Mouse (Mus musculus): Measurements from ENCODE around the gene Syne1.

Gene Syne1

GRCm38 (mm10) chr10:5288716-5289574, 262.3 kb downstream of the Syne1 start:
- DNase-seq, result peak; percentile 98

DNA sequence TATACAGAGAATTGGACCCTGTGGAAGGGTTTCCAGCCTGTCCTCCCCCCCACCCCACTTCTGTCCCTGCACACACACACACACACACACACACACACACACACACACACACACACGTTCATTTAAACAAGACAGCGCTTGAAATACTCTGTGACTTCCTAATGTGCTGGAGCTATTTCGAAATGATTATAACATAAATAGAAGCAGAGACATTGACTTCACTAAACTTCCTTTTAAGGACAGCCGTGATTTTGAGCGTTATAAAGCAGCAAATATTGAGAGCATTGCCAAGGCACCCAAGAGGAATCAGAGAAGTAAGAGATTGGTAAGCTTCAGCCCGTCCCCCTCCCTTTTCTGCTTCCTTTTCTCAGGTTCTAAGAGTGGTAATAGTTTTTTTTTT, 263.0 kb downstream of the Syne1 start:
- DNase-seq, result no peak

DNA sequence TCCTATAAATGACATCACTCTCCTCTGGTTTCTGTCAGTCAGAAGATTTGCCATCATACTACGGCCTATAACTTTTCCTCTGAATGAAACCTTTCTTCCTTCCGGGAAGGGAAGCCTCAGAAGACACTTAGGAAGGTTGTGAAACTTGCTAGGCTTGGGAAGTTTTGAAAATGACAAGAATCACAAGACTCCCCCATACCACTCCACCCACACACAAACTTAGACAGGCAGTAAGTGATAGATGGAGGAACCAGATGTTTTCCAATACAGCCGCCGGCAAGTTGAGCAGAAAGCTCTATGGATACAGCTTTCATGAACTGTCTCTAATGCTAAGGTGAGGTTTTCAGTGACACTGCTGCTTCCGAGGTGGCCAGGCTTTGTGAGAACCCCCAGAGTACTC, 275.5 kb downstream of the Syne1 start:
- DNase-seq, result no peak

DNA sequence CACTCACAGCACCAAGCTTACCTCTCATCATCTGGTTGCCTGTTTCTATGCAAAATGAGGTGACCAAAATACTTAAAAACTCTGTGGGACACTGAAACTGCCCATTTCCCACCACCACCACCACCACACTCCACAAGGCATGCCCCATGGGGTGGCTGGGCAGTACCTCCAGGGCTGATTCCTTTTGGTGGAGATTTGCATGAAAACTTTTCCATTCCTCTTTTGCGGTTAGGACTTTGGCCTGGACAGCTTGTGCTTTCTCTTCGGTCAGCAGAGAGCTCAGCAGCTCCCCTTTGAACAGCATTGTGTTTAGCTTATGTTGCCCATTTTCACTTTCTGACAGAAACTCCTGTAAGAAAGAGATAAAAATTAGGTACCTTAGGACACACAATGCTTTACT, 280.6 kb downstream of the Syne1 start:
- DNase-seq, result no peak

DNA sequence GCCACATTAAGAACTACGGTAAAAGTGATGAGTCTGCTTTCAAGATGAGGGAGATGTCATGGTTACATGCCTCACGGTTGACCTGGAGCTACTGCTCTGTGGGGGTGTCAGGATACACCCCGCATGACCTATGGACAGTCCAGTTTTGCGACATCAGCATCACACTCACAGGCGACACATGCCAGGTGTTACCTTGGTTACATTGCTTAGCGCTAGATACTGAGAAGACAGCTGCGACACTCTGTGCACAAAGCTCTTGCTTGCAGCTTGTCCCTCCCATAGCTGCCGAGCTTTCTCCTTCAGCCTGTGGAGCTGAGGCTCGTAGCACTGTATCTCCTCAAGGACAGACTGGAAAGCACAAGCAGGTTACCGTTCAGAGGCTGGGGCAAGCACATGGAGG, 286.9 kb downstream of the Syne1 start:
- DNase-seq, result no peak

DNA sequence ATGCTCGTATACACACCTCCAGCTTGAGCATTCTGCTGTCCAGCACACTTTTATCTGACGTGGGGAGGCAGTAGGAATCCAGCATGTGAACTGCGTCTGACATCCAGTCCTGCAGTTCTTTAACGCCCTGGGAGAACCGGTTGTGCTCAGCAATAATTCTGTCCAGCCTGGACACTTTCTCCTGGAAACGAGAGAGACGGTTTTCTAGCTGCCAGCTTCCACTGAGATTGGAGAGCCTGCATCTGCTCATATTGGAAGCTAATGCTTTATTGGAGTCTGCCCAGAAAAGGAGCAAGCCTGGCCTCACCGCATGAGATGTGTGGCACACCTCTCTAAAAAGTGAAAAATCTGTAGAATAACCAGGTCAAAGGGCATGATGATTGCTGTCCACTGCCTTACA, 288.6 kb downstream of the Syne1 start:
- DNase-seq, result no peak

DNA sequence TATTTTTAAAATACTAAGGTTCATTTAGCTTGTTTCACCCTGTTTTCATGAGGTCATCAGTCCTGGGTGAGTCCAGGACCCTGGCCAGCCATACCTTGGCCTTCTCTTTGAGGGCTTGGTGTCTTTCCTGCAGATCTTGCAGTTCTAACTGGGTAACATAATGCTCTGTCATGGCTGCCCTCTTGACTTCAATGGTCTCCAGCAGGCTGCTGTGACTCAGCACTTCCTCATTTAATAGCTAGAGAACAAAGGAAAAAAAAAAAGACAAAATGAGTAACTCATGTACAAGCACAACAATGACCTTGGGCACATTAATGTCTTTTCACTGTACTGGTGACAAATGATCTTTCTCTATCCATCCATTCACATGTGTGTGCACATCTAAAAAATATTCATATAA, 294.6 kb downstream of the Syne1 start:
- no peak for DNase-seq

DNA sequence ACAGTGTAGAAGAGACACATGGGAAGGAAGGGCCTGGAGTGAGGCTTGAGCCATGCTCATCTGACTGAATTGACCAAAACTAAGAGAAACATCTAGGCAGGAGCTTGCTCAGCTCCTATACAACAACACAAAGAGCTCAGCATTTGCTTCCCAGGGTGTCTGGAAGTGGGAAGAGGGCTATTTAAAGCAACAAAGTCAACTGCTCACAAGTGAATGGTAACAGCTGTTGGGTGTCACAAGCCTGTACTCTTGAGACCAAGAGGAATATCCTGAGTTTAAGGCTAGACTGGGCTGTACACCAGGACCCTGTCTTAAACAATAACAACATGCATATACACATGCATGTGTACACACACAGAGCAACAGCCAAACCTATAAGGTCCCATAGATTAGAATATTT, 297.5 kb downstream of the Syne1 start:
- no peak for DNase-seq

DNA sequence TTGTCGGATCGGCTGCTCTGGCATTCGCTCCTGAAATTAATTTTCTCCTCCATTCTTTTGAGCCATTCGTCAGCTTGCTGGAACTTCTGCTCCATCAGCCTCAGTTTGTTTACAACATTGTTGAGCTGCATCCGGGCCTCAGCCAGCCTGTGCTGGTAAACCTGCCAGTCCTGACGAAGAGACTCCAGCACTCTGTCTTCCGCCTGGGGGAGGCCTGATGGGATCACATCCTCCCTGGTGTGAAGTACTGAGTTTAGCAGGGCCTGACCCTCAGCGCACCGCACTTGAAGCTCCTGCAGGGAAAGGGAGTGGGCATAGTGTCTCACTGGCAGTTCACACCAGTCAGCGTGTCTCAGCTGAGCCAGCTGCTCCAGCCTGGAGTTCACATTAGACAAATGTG, 300.6 kb downstream of the Syne1 start:
- no peak for DNase-seq

- DNase-seq, result no peak
Measured at GRCm38 (mm10) chr10:5239680-5240079, 311.6 kb downstream of the Syne1 start.

DNA sequence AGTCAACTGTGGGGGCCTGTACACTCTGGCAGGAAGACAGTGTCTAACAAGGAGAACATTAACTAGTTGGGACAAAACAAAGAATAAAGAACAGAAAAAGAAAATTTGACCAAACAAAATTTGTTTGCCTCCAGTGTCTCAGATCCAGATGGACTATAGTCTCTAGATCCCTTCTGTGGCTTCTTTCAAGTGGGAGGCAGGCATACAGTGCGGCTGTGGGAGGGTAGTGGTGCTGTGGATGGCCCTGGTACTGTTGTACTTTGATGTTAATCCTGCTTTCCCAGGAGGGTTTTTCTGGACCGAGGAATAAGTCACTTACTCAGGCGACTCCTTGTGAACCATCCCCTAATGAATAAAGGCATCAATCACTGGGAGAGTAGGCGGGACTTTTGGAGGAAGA, 314.4 kb downstream of the Syne1 start:
- DNase-seq, result no peak

DNA sequence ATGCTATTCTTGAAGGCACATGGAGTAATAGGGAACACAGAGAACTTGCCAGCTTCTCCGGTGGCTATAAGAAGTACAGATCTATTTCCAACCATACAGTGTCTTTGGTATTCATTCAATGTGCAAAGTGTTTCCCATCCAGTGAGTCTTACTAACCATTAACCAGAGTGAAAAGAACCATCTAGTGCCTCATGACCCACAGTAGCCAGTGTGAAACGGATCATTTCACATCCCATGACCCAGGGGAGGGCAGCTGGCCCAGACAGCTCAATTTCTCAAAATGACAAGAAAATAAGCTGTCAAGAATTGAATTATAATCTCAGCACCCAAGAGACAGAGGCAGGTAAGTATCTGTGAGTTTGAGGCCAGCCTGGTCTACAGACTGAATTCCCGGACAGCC, 315.1 kb downstream of the Syne1 start:
- DNase-seq, result no peak

DNA sequence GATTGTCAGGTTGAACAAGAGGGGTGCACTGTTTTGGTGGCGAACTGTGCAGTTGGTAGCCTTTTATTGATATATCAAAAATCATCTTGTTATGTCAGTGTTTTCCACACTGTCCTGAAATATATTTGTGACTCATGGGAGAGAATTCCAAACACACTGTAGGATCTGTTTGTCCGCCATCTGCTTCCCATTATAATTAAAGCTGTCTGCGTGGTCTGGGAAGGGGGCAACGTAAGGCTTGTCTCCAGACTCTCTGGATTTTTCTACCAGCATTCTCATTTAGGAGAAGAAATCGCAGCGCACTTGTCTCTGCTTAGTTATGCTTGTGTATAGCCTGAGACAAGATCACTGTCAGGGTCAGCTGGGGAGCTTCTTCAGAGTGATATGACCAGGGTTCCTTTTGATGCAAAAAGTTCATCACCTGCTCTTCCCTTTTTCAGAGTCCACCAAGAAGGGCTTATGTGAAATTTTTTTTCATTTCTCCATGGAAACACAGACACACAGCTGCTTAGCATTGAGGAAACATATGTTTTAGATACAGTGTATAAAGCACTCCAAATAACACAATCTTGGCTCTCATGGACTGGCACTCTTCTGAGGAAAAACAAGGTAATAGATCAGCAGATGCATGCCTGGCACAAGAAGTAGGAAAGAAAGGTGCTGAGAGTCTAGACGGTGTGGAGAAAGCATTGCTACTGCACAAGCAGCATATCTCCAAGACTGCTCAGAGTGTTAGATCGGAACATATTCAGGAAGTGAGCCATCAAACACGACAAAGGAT, 316.4 kb downstream of the Syne1 start:
- DNase-seq, result no peak

- no peak for DNase-seq
Measured at GRCm38 (mm10) chr10:5229129-5229528, 322.2 kb downstream of the Syne1 start.

- DNase-seq, result peak; percentile 87
Measured at GRCm38 (mm10) chr10:5227395-5228076, 323.7 kb downstream of the Syne1 start.

- DNase-seq, result no peak
Measured at GRCm38 (mm10) chr10:5215943-5216342, 335.3 kb downstream of the Syne1 start.

DNA sequence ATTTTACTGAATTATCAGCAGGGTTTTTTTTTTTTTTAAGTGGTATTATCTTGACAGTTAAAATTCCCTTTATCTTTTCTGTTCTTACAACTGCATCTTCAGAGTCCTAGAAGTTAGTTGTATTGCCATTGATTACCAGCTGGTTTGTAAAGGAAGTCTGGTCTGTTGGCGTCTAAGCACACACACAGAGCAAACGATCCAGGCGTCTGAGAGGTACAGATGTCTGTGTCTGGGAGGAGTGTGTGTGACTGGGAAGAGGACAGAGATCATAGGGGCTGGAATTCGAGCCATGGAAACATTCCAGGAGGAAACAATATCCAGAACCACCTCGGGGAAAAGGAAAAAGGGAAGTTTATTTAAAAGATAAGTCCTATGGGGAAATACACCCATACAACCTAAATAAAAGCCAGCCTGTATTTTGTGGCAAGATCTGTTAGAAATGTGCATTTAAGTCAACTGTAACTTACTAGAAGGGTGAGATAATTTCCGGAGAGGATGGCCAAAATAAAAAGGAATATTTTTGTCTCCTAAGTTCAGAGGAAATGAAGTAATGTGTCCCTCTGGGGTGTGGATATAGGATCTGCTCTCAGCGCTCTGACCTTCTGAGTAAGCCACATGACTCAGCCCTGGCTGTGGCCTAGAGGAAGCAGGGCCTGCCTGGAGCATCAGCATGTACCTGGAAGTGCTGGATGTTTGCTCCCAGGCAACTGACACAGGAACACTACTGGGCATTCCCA, 343.2 kb downstream of the Syne1 start:
- DNase-seq, result peak; percentile 99

DNA sequence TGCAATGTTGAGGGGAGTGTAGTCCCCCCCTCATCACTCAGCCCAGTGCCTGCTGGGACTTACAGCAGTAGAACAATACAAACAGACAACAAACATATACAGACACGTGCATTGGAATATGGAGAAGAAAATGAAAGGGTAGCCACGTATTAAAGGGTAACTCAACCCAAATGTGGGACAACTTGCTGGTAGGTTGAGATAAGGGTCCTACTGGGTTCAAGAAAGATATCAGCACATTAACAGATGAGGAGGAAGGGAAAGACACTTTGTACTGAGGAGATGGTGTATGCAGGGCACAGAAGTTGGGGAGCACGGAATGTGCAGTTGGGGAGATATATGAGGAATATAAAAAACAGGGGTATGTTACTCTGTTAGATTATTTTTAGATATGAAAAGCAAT, 345.3 kb downstream of the Syne1 start:
- DNase-seq, result no peak

DNA sequence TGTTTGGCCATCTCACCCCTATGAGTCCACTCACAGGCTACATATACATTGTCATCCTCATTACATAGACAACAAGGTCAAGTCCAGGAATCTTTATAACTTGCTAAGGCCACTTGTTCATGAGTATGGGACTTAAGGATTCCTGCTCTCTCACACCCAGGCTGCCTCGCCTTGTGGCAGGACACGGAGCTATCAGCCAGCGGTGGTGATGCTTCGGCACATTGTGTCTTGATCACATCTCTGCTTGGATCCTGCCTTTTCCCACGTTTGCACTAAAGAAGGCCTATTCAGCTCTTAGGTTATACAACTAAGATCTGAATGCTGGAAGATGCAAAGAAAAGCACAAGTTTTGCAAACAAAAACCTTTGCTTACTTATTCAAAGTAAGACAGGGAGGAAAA, 345.7 kb downstream of the Syne1 start:
- DNase-seq, result peak; percentile 74

GRCm38 (mm10) chr10:5203837-5204236, 347.4 kb downstream of the Syne1 start:
- DNase-seq, result no peak

DNA sequence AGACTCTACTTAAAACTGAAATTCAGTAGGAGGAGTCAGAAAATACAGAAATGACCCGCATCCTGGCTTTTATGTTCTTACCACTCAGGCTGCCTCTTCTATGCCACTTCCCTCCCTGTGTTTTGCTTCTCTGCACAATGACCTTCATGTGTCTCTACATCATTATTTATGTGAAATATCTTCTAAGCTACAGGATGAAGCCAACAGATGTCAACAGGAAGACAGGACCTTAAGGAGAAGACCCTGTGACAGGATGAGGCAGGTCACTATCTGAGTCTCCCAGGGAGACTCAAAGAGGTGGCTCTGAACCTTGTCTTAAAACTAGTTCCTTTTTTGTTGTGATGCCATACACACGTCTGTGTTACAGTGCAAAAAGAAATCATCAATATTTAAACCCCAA, 353.9 kb downstream of the Syne1 start:
- DNase-seq, result no peak

DNA sequence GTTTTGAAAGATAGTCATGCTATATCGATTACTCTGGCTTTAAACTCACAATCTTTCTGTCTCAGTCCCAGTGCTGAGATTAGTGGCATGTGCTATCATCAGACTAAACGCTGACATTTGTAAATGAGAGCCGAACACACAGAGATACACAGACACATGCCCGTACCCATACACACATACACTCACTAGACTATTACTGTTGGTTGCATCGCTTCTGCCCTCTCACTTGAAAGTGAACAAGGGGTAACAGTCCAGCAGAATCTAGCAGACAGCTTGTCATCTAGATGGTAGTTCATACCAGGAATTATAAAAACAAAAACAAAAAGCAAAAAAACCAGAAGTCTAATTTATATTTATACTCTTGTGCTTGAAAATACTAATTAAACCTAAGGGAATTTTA, 355.0 kb downstream of the Syne1 start:
- peak; percentile 19 for DNase-seq

- peak; percentile 2 for DNase-seq
Measured at GRCm38 (mm10) chr10:5195288-5195687, 356.0 kb downstream of the Syne1 start.
